Mouse (Mus musculus) midbrain, embryonic 11.5 days (tissue): ENCODE results near the gene Fhad1. TPM values are rescaled to one million over a fixed set of nuclear protein-coding genes. Genes with fewer than 3 reads are reported as not detected.
"Not testable (repeated sequence)": the region's sequence is repeated elsewhere in the genome, so short reads cannot be mapped to it uniquely, and the experiment has no call there.

Experiments
- ATAC-seq: fragments of 200-750 bp; cut with Nextera tagmentation; 2 replicates; pipeline ENCODE4 v1.8.0; 2017; ENCODE audit warnings: moderate TSS enrichment, moderate library complexity; ENCODE audit not compliant: low FRiP score
- DNase-seq: peaks from one replicate; pipeline ENCODE4 v3.0.0; 2015; ENCODE audit warnings: low spot score; ENCODE audit errors: missing footprints
- H3K27ac ChIP-seq: fragments of 300-500 bp; sonication (generic); 2 replicates; pipeline ENCODE4 v1.5.1; 2014; ENCODE audit warnings: low read depth, low read length
- H3K27me3 ChIP-seq: fragments of 300-500 bp; sonication (generic); 2 replicates; pipeline ENCODE4 v1.6.1; 2014; ENCODE audit warnings: mild to moderate bottlenecking, low read length, moderate library complexity, mixed read lengths; ENCODE audit not compliant: control insufficient read depth, insufficient read depth
- H3K36me3 ChIP-seq: fragments of 300-500 bp; sonication (generic); 2 replicates; pipeline ENCODE4 v1.6.1; 2014; ENCODE audit warnings: mild to moderate bottlenecking, low read length, moderate library complexity, mixed read lengths; ENCODE audit not compliant: control insufficient read depth, insufficient read depth
- H3K4me1 ChIP-seq: fragments of 300-500 bp; sonication (generic); 2 replicates; pipeline ENCODE4 v1.6.1; 2014; ENCODE audit warnings: low read length; ENCODE audit not compliant: control insufficient read depth, insufficient read depth
- H3K4me2 ChIP-seq: fragments of 300-500 bp; sonication (generic); 2 replicates; pipeline ENCODE4 v1.6.1; 2014; ENCODE audit warnings: mild to moderate bottlenecking, moderate library complexity
- H3K4me3 ChIP-seq: fragments of 300-500 bp; sonication (generic); 2 replicates; pipeline ENCODE4 v1.5.1; 2014; ENCODE audit warnings: low read depth, low read length
- H3K9ac ChIP-seq: fragments of 300-500 bp; sonication (generic); 2 replicates; pipeline ENCODE4 v1.6.1; 2014; ENCODE audit warnings: low read length
- H3K9me3 ChIP-seq: fragments of 300-500 bp; sonication (generic); 2 replicates; pipeline ENCODE4 v1.6.1; 2016; ENCODE audit warnings: low read length; ENCODE audit not compliant: control insufficient read depth
- WGBS: fragments of 180-500 bp; shearing (Covaris S2); extraction: QIAGEN DNeasy Blood & Tissue Kit; methylation state at CpG from one replicate; pipeline ENCODE4 v1.1.7; 2014; 5-methylcytosine and 5-hydroxymethylcytosine counted together
- polyA plus RNA-seq: library from polyadenylated mRNA; unstranded; fragments of >200 nt; fragmentation: Nextera tagmentation; extraction: Ambion mirVana; gene quantifications from 2 replicates; pipeline ENCODE4 v1.2.1, GENCODE M21; 2014

The Fhad1 gene
- polyA plus RNA-seq, 1 experiment from 2014 or later, result 2.4 TPM

DNA sequence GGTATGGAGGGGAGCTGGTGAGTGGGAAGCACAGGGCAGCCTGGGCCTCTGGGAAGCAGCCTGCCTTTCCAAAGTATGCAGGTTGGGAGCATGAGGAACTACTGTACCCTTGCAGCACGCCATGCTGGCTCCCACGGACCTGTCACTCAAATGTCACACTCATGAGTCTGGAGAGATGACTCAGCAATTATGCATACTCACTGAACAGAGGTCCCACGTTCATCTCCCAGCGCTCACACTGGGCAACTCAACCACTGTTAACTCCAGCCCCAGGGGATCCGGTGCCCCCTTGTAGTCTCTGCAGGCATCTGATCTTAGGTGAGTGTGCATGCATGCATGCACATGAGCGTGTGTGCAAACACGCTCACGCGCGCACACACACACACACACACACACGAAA is 39.7 kb upstream of the Fhad1 start:
- H3K27me3 ChIP-seq, result no peaks in the 10 kb centered on the region
- H3K4me2 ChIP-seq, result no peak overlapping the region
- no peak overlapping the region for H3K27ac ChIP-seq
- no peaks in the 10 kb centered on the region for H3K9me3 ChIP-seq
- ATAC-seq (no peak), DNase-seq (no peak)
- no peaks in the 10 kb centered on the region for H3K36me3 ChIP-seq
- WGBS, result 86% methylated on average over 11 of the region's 11 CpGs
- no peaks in the 10 kb centered on the region for H3K4me1 ChIP-seq
- H3K4me3 ChIP-seq, result no peak overlapping the region
- no peak overlapping the region for H3K9ac ChIP-seq

DNA sequence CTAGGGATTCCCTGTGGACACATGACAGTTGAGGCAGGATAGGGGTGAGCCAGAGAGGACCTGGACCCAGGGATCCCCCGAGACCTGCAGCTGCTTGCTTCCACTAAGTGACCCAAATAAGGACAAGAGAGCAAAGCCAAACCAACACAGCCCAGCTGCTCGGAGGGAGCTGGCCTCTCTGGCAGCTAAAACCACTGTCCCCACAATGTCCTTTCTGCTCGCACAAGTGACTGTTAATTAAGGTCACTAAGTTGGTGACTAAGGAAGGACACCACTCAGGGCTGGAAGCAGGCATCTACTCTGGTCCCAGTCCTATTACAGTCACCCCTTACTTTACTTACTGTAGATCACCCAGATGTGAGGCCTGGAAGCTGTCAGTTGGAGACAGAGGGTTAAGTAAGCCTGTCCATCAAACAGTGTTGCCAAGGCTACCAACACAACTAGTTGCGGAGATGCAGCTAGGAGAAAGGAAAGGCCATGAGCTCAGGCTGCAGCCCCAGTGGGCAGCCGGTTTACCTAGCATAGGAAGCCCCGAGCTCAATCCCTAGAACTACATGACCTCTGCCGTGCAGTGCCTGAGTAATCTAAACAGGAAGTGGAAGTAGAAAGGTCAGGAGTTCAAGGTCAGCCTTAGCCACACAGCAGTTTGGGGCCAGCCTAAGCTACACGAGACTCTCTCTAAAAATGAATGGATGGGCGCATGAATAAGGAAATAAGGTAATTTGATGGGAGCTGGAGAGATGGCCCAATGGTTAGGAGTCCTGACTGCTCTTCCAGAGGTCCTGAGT is 39.0 kb upstream of the Fhad1 start:
- no peak for ATAC-seq
- no peak overlapping the region for H3K27ac ChIP-seq
- 52% methylated on average over 9 of the region's 9 CpGs for WGBS

DNA sequence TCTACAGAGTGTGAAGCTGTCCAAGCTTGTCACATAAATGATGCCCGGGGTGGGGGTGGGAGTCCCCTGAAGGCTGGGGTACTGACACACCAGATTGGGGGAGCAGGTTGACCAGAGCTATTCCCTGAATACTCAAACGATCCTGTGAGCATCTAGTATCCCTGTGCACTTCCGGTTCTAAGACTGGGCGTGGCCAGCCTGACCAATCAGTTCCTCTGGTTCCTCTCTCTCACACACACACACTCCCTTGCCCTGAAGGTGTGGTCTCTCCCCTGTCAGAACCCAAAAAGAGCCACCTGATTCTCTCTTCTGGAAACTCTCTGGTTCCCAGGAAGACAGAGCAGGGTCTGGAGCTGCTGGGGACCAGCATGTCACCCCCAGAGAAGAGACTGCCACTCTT is 38.4 kb upstream of the Fhad1 start:
- no peaks in the 10 kb centered on the region for H3K4me1 ChIP-seq
- DNase-seq (no peak), ATAC-seq (no peak)
- H3K36me3 ChIP-seq, result no peaks in the 10 kb centered on the region
- 72% methylated on average over 4 of the region's 4 CpGs for WGBS
- no peaks in the 10 kb centered on the region for H3K27me3 ChIP-seq
- no peak overlapping the region for H3K27ac ChIP-seq
- H3K4me2 ChIP-seq, result no peak overlapping the region
- no peak overlapping the region for H3K9ac ChIP-seq
- H3K4me3 ChIP-seq, result no peak overlapping the region
- no peaks in the 10 kb centered on the region for H3K9me3 ChIP-seq

More for the DNA sequence above, 39.0 kb upstream of the Fhad1 start:
- no peaks in the 10 kb centered on the region for H3K9me3 ChIP-seq
- H3K27me3 ChIP-seq, result no peaks in the 10 kb centered on the region
- H3K4me2 ChIP-seq, result no peak overlapping the region
- no peak overlapping the region for H3K4me3 ChIP-seq
- H3K36me3 ChIP-seq, result no peaks in the 10 kb centered on the region
- no peaks in the 10 kb centered on the region for H3K4me1 ChIP-seq
- no peak for DNase-seq
- H3K9ac ChIP-seq, result no peak overlapping the region

DNA sequence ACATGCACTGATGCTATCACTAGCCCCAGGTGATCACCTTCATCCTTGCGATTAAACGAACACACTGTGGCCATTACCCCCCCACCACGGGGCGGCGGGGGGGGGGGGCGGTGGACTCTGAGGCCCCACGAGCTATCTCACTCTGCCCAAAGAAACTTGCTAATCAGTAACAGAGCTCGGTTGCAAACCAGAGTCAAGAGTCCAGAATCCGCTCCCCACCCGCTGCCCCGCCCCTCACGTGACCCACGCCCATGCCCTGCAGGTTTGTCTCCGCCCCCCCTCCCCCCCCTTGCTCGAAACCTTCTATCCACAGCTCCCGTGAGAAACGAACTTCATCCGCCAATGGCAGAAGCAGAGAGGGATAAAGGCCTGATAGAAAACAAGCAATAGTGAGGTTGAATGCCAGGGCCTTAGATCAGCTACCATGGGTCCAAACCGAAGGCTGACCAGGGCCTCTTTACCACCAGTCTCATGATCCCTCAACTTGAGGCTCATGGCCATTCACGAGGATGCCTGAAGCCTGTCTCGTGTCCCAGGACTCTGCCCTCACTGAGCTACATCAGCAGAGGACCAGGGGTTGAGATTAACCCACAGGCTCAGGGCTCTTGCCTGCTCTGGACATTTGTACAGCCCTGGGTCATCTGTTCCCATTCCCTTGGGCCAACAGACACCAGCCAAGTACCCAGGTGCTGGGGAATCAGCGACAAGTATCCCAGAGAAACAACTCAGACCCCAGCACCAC is 37.7 kb upstream of the Fhad1 start:
- Histone ChIP-seq H3K4me3 (no peak overlapping the region), H3K9ac (no peak overlapping the region), H3K4me2 (no peak overlapping the region), H3K4me1 (no peaks in the 10 kb centered on the region), H3K36me3 (no peaks in the 10 kb centered on the region), H3K9me3 (no peaks in the 10 kb centered on the region), H3K27me3 (no peaks in the 10 kb centered on the region), H3K27ac (no peak overlapping the region)
- 55% methylated on average over 22 of the region's 22 CpGs for WGBS
- ATAC-seq (no peak), DNase-seq (no peak)

DNA sequence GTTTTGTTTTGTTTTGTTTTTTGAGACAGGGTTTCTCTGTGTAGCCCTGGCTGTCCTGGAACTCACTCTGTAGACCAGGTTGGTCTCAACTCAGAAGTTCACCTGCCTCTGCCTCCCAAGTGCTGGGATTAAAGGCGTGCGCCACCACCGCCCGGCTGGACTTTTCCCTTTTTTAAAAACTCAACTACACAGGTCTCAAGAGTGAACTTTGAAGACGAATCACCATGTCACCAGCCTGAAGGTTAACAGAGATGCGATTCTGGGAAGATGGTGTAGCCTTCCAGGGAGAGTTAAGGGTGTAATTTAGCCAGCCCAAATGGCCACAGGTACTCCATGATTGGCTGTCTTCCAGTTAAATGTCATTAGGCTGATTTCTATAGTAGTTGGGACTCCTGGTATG is 37.0 kb upstream of the Fhad1 start:
- H3K4me3 ChIP-seq, ATAC-seq, H3K27me3 ChIP-seq, H3K36me3 ChIP-seq, H3K9me3 ChIP-seq, H3K27ac ChIP-seq, H3K4me1 ChIP-seq, H3K9ac ChIP-seq, DNase-seq, H3K4me2 ChIP-seq: not testable (repeated sequence)
- 96% methylated on average over 6 of the region's 6 CpGs for WGBS

DNA sequence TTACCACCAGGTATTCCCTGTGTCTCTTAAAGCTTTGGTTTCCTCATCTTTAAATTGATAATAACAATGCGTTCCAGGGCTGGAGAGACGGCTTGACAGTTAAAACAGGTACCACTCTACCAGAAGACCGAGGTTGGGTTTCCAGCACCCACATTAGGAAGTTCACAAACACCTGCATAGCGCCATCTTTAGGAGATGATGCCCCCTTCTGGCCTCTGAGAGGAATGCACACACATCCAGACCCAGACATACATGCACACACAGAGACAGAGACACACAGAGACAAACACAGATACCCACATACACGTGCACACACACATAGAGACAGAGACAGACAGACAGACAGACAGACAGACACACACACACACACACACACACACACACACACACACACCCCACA is 35.1 kb upstream of the Fhad1 start:
- no peaks in the 10 kb centered on the region for H3K9me3 ChIP-seq
- H3K36me3 ChIP-seq, result no peaks in the 10 kb centered on the region
- ATAC-seq (no peak), DNase-seq (no peak)
- H3K4me3 ChIP-seq, result no peak overlapping the region
- no peak overlapping the region for H3K9ac ChIP-seq
- 92% methylated on average over 5 of the region's 5 CpGs for WGBS
- H3K4me1 ChIP-seq, result no peaks in the 10 kb centered on the region
- H3K27me3 ChIP-seq, result no peaks in the 10 kb centered on the region
- H3K27ac ChIP-seq, result no peak overlapping the region
- no peak overlapping the region for H3K4me2 ChIP-seq

DNA sequence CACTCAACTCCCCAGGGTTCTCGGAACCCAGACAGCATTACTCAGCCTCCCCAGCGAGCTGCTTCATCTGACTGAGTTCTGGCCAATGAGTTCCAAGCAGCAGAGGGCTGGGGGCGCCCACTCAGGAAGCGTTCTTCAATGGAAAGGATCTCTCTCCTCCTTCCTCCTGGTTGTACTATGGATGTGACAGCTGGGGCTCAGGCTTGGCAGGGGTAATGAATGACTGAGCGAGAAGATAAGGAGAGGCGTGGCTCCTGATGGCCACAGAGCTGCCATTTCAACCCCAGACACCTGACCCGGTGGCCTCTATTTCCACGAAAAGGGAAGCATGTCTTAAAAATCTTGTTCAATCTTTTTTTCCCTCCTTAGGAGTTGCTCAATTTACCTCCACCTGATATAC is 33.5 kb upstream of the Fhad1 start:
- WGBS, result 74% methylated on average over 8 of the region's 8 CpGs
- Histone ChIP-seq H3K27ac (no peak overlapping the region), H3K27me3 (no peaks in the 10 kb centered on the region), H3K4me1 (no peaks in the 10 kb centered on the region), H3K9ac (no peak overlapping the region), H3K4me3 (no peak overlapping the region), H3K9me3 (no peaks in the 10 kb centered on the region), H3K36me3 (no peaks in the 10 kb centered on the region), H3K4me2 (no peak overlapping the region)
- ATAC-seq, result no peak
- DNase-seq, result no peak

DNA sequence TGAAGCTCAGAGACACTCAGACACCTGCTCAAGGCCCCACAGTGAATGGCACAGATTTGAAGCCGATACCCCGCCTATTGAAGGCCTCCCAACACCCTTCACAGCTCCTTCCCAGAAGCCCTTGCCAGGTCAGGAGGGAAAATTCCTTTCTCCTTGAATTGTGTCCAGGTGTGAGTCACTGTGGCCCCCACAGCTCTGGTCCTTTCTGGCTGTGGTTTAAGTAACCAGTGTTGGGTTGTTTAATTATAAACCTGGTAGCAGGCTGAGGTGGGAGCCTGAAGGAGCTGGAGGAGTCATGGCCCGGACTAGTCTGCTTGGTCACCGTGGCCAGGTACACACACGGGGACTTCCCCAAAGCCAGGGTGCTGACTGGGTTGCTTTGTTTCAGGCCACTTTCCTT is 32.1 kb upstream of the Fhad1 start:
- Histone ChIP-seq H3K9ac (no peak overlapping the region), H3K4me3 (no peak overlapping the region), H3K4me1 (no peaks in the 10 kb centered on the region), H3K9me3 (no peaks in the 10 kb centered on the region), H3K27me3 (no peaks in the 10 kb centered on the region; the same call in 1 of the 2 replicates), H3K27ac (no peak overlapping the region), H3K4me2 (no peak overlapping the region), H3K36me3 (no peaks in the 10 kb centered on the region)
- WGBS, result 96% methylated on average over 5 of the region's 5 CpGs
- ATAC-seq, result no peak
- DNase-seq, result no peak

DNA sequence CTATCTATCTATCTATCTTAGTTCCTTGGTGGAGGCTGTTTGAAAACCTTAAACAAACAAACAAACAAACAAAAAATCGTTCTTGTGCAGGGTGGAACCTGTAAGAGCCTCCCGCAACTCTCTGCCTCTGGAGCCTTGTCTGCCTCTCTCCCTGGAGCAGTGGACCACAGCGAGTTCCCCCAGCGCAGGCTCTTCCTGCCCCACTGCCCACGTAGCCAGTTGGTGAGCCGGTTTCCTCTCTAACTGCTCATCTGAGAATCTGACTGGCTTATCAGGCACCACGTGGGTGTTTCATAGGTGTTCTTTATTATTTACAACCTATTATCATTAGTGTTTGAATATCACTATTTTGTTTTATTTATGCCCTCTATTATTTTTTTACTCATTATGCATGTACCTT is 31.6 kb upstream of the Fhad1 start:
- Histone ChIP-seq H3K4me1 (no peaks in the 10 kb centered on the region), H3K4me3 (no peak overlapping the region), H3K9ac (no peak overlapping the region), H3K36me3 (no peaks in the 10 kb centered on the region), H3K4me2 (no peak overlapping the region), H3K27me3 (no peaks in the 10 kb centered on the region; the same call in 1 of the 2 replicates), H3K27ac (no peak overlapping the region), H3K9me3 (no peaks in the 10 kb centered on the region)
- DNase-seq, result no peak
- ATAC-seq, result no peak
- 87% methylated on average over 7 of the region's 7 CpGs for whole genome bisulfite sequencing
